Mouse (Mus musculus) hindbrain, embryonic 14.5 days (tissue): ENCODE results near the gene Rpl31. TPM values are rescaled to one million over a fixed set of nuclear protein-coding genes. Genes with fewer than 3 reads are reported as not detected.
A peak's percentile ranks its signal among the peaks of the same experiment; 100 is the strongest.

Experiments used
- ATAC-seq: fragments of 200-750 bp; cut with Nextera tagmentation; 2 replicates; pipeline ENCODE4 v1.8.0; 2017; ENCODE audit warnings: moderate number of reproducible peaks, mild to moderate bottlenecking, moderate TSS enrichment, moderate library complexity; ENCODE audit not compliant: low FRiP score
- DNase-seq: peaks from one replicate; pipeline ENCODE4 v3.0.0-alpha.2; 2015; ENCODE audit warnings: low spot score
- H3K27ac ChIP-seq: fragments of 300-500 bp; sonication (generic); 2 replicates; pipeline ENCODE4 v1.5.1; 2014; ENCODE audit warnings: mild to moderate bottlenecking, moderate library complexity
- H3K27me3 ChIP-seq: fragments of 300-500 bp; sonication (generic); 2 replicates; pipeline ENCODE4 v1.6.1; 2014; ENCODE audit warnings: mild to moderate bottlenecking, low read length, mixed read lengths; ENCODE audit not compliant: control insufficient read depth, insufficient read depth
- H3K36me3 ChIP-seq: fragments of 300-500 bp; sonication (generic); replicated peaks from 2 replicates; pipeline ENCODE4 v1.6.1; 2014; ENCODE audit not compliant: control insufficient read depth, insufficient read depth
- H3K4me1 ChIP-seq: fragments of 300-500 bp; sonication (generic); replicated peaks from 2 replicates; pipeline ENCODE4 v1.6.1; 2014; ENCODE audit warnings: antibody characterized with exemption, low read length, mixed read lengths; ENCODE audit not compliant: control insufficient read depth, insufficient read depth
- H3K4me2 ChIP-seq: fragments of 300-500 bp; sonication (generic); replicated peaks from 2 replicates; pipeline ENCODE4 v1.6.1; 2014; ENCODE audit warnings: mild to moderate bottlenecking, moderate library complexity
- H3K4me3 ChIP-seq: fragments of 300-500 bp; sonication (generic); replicated peaks from 2 replicates; pipeline ENCODE4 v1.5.1; 2014; ENCODE audit warnings: mild to moderate bottlenecking, low read length
- H3K9ac ChIP-seq: fragments of 300-500 bp; sonication (generic); 2 replicates; pipeline ENCODE4 v1.6.1; 2014
- H3K9me3 ChIP-seq: fragments of 300-500 bp; sonication (generic); 2 replicates; pipeline ENCODE4 v1.6.1; 2016; ENCODE audit warnings: low read length; ENCODE audit not compliant: control insufficient read depth
- whole genome bisulfite sequencing: fragments of 180-500 bp; shearing (Covaris S2); extraction: QIAGEN DNeasy Blood & Tissue Kit; methylation state at CpG from one replicate; pipeline ENCODE4 v1.1.7; 2014; 5-methylcytosine and 5-hydroxymethylcytosine counted together
- polyA plus RNA-seq: library from polyadenylated mRNA; unstranded; fragments of >200 nt; fragmentation: Nextera tagmentation; extraction: Ambion mirVana; gene quantifications from 2 replicates; pipeline ENCODE4 v1.2.1, GENCODE M21; 2014

Rpl31 gene
- polyA plus RNA-seq: 356 and 445 TPM in 2 replicates

GRCm38 (mm10) chr1:39367601-39368266 is at the start of gene Rpl31:
TSS of gene Rpl31 (plus strand) at chr1:39367842.
- H3K9me3 ChIP-seq: no peaks in the 10 kb centered on the region
- peak; percentile 95 for DNase-seq
- no peaks in the 10 kb centered on the region for H3K27me3 ChIP-seq
- peak within 1 kb of the TSS; percentile 58 for H3K4me3 ChIP-seq
- peak; percentile 99 for ATAC-seq
- H3K9ac ChIP-seq: peak within 1 kb of the TSS; percentile 78
- WGBS: 1% methylated on average over 62 of the region's 62 CpGs
- H3K36me3 ChIP-seq: peaks cover 32% of the 10 kb centered on the region
- peak within 1 kb of the TSS; percentile 87 for H3K27ac ChIP-seq
- peak within 1 kb of the TSS; percentile 81 for H3K4me2 ChIP-seq
- peaks cover 17% of the 10 kb centered on the region for H3K4me1 ChIP-seq

- H3K36me3 ChIP-seq: no peaks in the 10 kb centered on the region
- ATAC-seq: no peak
- H3K9me3 ChIP-seq: no peaks in the 10 kb centered on the region
- H3K9ac ChIP-seq: no peak overlapping the region
- no peaks in the 10 kb centered on the region for H3K27me3 ChIP-seq
- H3K4me2 ChIP-seq: no peak overlapping the region
- H3K27ac ChIP-seq: no peak overlapping the region
- H3K4me3 ChIP-seq: no peak overlapping the region
- H3K4me1 ChIP-seq: no peaks in the 10 kb centered on the region
- 91% methylated on average over 2 of the region's 2 CpGs for WGBS
- DNase-seq: no peak
Observed at GRCm38 (mm10) chr1:39317935-39318334, 49.7 kb upstream of the Rpl31 start.

- Histone ChIP-seq H3K27ac (no peak overlapping the region), H3K27me3 (no peaks in the 10 kb centered on the region), H3K4me3 (no peak overlapping the region), H3K4me1 (no peaks in the 10 kb centered on the region), H3K4me2 (no peak overlapping the region), H3K36me3 (no peaks in the 10 kb centered on the region), H3K9ac (no peak overlapping the region), H3K9me3 (no peaks in the 10 kb centered on the region)
- 84% methylated on average over 7 of the region's 7 CpGs for WGBS
- DNase-seq (no peak), ATAC-seq (no peak)
Observed at GRCm38 (mm10) chr1:39318870-39319269, 48.8 kb upstream of the Rpl31 start.

GRCm38 (mm10) chr1:39321954-39322353 is 45.7 kb upstream of the Rpl31 start:
- no peaks in the 10 kb centered on the region for H3K27me3 ChIP-seq
- H3K9ac ChIP-seq: no peak overlapping the region
- no peak overlapping the region for H3K4me2 ChIP-seq
- DNase-seq: no peak
- H3K36me3 ChIP-seq: no peaks in the 10 kb centered on the region
- no peak overlapping the region for H3K27ac ChIP-seq
- H3K4me1 ChIP-seq: no peaks in the 10 kb centered on the region
- ATAC-seq: no peak
- WGBS: 76% methylated on average over 6 of the region's 6 CpGs
- H3K4me3 ChIP-seq: no peak overlapping the region
- no peaks in the 10 kb centered on the region for H3K9me3 ChIP-seq

GRCm38 (mm10) chr1:39325228-39325627 is 42.4 kb upstream of the Rpl31 start:
- WGBS: 93% methylated on average over 6 of the region's 6 CpGs
- Histone ChIP-seq H3K9ac (no peak overlapping the region), H3K27ac (no peak overlapping the region), H3K27me3 (no peaks in the 10 kb centered on the region), H3K4me3 (no peak overlapping the region), H3K9me3 (no peaks in the 10 kb centered on the region), H3K36me3 (no peaks in the 10 kb centered on the region), H3K4me2 (no peak overlapping the region), H3K4me1 (no peaks in the 10 kb centered on the region)
- no peak for ATAC-seq
- no peak for DNase-seq

- 76% methylated on average over 7 of the region's 7 CpGs for WGBS
Observed at GRCm38 (mm10) chr1:39327546-39327945, 40.1 kb upstream of the Rpl31 start.

GRCm38 (mm10) chr1:39330857-39331594 is 36.6 kb upstream of the Rpl31 start:
- DNase-seq: no peak
- WGBS: 93% methylated on average over 7 of the region's 7 CpGs

More at GRCm38 (mm10) chr1:39327546-39327945, 40.1 kb upstream of the Rpl31 start:
- Histone ChIP-seq H3K27ac (no peak overlapping the region), H3K36me3 (no peaks in the 10 kb centered on the region), H3K9ac (no peak overlapping the region), H3K4me3 (no peak overlapping the region), H3K4me1 (no peaks in the 10 kb centered on the region), H3K9me3 (no peaks in the 10 kb centered on the region), H3K4me2 (no peak overlapping the region), H3K27me3 (no peaks in the 10 kb centered on the region)
- DNase-seq (no peak), ATAC-seq (no peak)

GRCm38 (mm10) chr1:39332456-39332855 is 35.2 kb upstream of the Rpl31 start:
- Histone ChIP-seq H3K36me3 (no peaks in the 10 kb centered on the region), H3K27me3 (no peaks in the 10 kb centered on the region), H3K27ac (no peak overlapping the region), H3K9ac (no peak overlapping the region), H3K9me3 (no peaks in the 10 kb centered on the region), H3K4me2 (no peak overlapping the region), H3K4me1 (no peaks in the 10 kb centered on the region), H3K4me3 (no peak overlapping the region)
- no peak for ATAC-seq
- no peak for DNase-seq
- 82% methylated on average over 4 of the region's 4 CpGs for WGBS

More at GRCm38 (mm10) chr1:39330857-39331594, 36.6 kb upstream of the Rpl31 start:
- Histone ChIP-seq H3K9me3 (no peaks in the 10 kb centered on the region), H3K27me3 (no peaks in the 10 kb centered on the region), H3K27ac (no peak overlapping the region), H3K9ac (no peak overlapping the region), H3K4me3 (no peak overlapping the region), H3K4me2 (no peak overlapping the region), H3K4me1 (no peaks in the 10 kb centered on the region), H3K36me3 (no peaks in the 10 kb centered on the region)
- ATAC-seq: no peak

GRCm38 (mm10) chr1:39335561-39336196 is 32.0 kb upstream of the Rpl31 start:
- Histone ChIP-seq H3K4me1 (no peaks in the 10 kb centered on the region), H3K27me3 (no peaks in the 10 kb centered on the region), H3K9ac (no peak overlapping the region), H3K9me3 (no peaks in the 10 kb centered on the region), H3K36me3 (no peaks in the 10 kb centered on the region), H3K4me3 (no peak overlapping the region), H3K4me2 (no peak overlapping the region), H3K27ac (no peak overlapping the region)
- DNase-seq (no peak), ATAC-seq (no peak)
- WGBS: 31% methylated on average over 15 of the region's 15 CpGs
